Mouse (Mus musculus) kidney, adult 2 months (tissue): ENCODE measurements around the gene 4930438A08Rik.

ENCODE experiments used
- CTCF ChIP-seq: fragments of 200-500 bp; conservative IDR thresholded peaks from 2 replicates; pipeline ENCODE4 v1.5.1; 2011; ENCODE audit warnings: low read depth, mild to moderate bottlenecking, control low read depth, low read length, moderate library complexity, mixed read lengths; ENCODE audit not compliant: insufficient read depth, insufficient read length
- POLR2A ChIP-seq: fragments of 200-500 bp; IDR thresholded peaks from one replicate; pipeline ENCODE4 v1.6.1; 2011; ENCODE audit warnings: low read depth, low read length, control low read depth

DNA sequence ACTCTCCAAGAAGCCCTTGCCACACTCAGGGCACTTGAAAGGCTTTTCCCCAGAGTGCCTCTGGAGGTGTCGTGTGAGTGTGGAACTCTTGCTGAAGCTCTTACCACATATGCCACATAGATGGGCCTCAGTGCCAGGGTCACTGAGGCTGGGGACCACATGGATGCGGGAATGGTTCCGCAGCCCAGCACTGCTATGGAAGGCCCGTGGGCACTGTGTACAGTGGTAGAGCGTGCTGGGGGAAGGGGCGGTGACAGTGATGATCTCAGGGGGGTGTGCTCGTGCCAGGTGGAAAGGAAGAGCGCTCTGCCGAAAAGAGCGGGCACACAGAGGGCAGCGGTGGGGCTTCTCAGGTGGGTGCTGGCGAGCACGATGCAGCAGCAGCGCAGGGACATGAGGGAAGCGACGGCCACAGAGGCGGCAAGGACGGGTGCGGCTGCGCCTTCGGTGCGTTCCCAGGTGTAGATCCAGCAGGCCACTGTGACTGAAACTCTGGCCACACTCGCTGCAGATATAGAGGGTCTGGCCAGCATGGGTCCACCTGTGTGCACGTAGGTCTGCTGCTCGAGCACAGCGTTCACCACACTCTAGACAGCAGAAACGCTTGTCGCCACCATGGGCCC is 42.3 kb downstream of the 4930438A08Rik start:
- TF ChIP-seq POLR2A (peak; percentile 7), CTCF (no peak)
